Comparison of ENCODE assay signal across 15 mouse cellular contexts in genomic region chr9:21737188-21737587, GRCm38 (mm10). TPM values are rescaled to one million over a fixed set of nuclear protein-coding genes. Genes with fewer than 3 reads are reported as not detected.
A peak's percentile ranks its signal among the peaks of the same experiment; 100 is the strongest.
DNase-seq lines count a peak whose midpoint lies in the region; ATAC-seq and TF ChIP-seq lines count a peak whose summit lies in the region.
"Had no signal": no experiment of that assay in that cellular context is flagged by ENCODE, and none has a peak within 500 bp of the region (broad histone marks: within the 10 kb centered on the region; RNA-seq: fewer than 3 reads in every experiment).

No protein-coding gene starts in this region.

- 91% methylated on average over 10 of the region's 10 CpGs for WGBS in kidney, embryonic 15.5 days
- WGBS in lung, embryonic 14.5 days = 87% methylated on average over 10 of the region's 10 CpGs
- WGBS in liver, embryonic 13.5 days (ENCODE audit: insufficient replicate concordance) = 92% methylated on average over 10 of the region's 10 CpGs
- WGBS in midbrain, embryonic 14.5 days = 95% methylated on average over 10 of the region's 10 CpGs

- no peak overlapping the region for H3K9ac ChIP-seq in kidney, embryonic 15.5 days
- no peak overlapping the region for H3K9ac ChIP-seq in lung, embryonic 14.5 days
- H3K9ac ChIP-seq in MEL (ENCODE audit: control insufficient read depth, low read depth, low read length, poor library complexity, severe bottlenecking) = no peak overlapping the region
- H3K9ac ChIP-seq in liver, embryonic 13.5 days = no peak overlapping the region
- no peak overlapping the region for H3K9ac ChIP-seq in midbrain, embryonic 14.5 days (replicated peaks; ENCODE audit: low read length)
- H3K9ac ChIP-seq: limb, embryonic 15.5 days; midbrain, embryonic 13.5 days had no signal

- 0 out of 2 replicates have a peak overlapping the region, but pooled peaks have one; percentile 51 for H3K27ac ChIP-seq in kidney, embryonic 15.5 days
- no peak overlapping the region for H3K27ac ChIP-seq in lung, embryonic 14.5 days (ENCODE audit: low read depth)
- no peak overlapping the region for H3K27ac ChIP-seq in MEL (ENCODE audit: control insufficient read depth, low read depth, low read length)
- H3K27ac ChIP-seq in liver, embryonic 13.5 days = peak overlapping the region; percentile 34
- H3K27ac ChIP-seq in midbrain, embryonic 14.5 days (replicated peaks; ENCODE audit: low read depth, low read length) = no peak overlapping the region
- H3K27ac ChIP-seq: limb, embryonic 15.5 days; macrophage; midbrain, embryonic 13.5 days had no signal

- no peak for DNase-seq in kidney, adult 8-10 months
- no peak for DNase-seq in lung, embryonic 14.5 days
- DNase-seq in lung, adult 18-20 months = no peak
- no peak for DNase-seq in MEL (ENCODE audit: low read depth, low spot score)
- no peak for DNase-seq in liver, embryonic 13.5 days
- no peak for DNase-seq in midbrain, embryonic 14.5 days
- DNase-seq: heart, adult 11 months; heart, postnatal 4 days; thymus, postnatal 36 days had no signal

- TF ChIP-seq RAD21 in MEL (IDR thresholded peaks at IDR 0.05; ENCODE audit: low read depth, low read length) = no peak

- 0 out of 2 replicates have a peak, but pooled peaks cover 6% of the 10 kb centered on the region for H3K4me1 ChIP-seq in kidney, embryonic 15.5 days
- no peaks in the 10 kb centered on the region for H3K4me1 ChIP-seq in lung, embryonic 14.5 days (ENCODE audit: insufficient read depth)
- H3K4me1 ChIP-seq in MEL (ENCODE audit: control insufficient read depth in 1 of 2, insufficient read depth in 2 of 2, low read length in 2 of 2) = peaks cover 0 to 6% of the 10 kb centered on the region in 2 experiments; a peak in 1 of 4 replicates
- peaks cover 24% of the 10 kb centered on the region for H3K4me1 ChIP-seq in liver, embryonic 13.5 days (replicated peaks)
- H3K4me1 ChIP-seq in midbrain, embryonic 14.5 days (ENCODE audit: control insufficient read depth, insufficient read depth, low read length) = no peaks in the 10 kb centered on the region
- H3K4me1 ChIP-seq: limb, embryonic 15.5 days; midbrain, embryonic 13.5 days had no signal

- no peak for ATAC-seq in kidney, embryonic 15.5 days (replicated peaks; ENCODE audit: low FRiP score)
- ATAC-seq in lung, embryonic 14.5 days (ENCODE audit: insufficient read depth) = 0 out of 2 replicates have a peak, but pooled peaks have one; percentile 6
- no peak for ATAC-seq in liver, embryonic 13.5 days (ENCODE audit: low read depth)
- no peak for ATAC-seq in midbrain, embryonic 14.5 days (ENCODE audit: low FRiP score, low TSS enrichment)
- ATAC-seq: forebrain, embryonic 14.5 days; midbrain, embryonic 13.5 days had no signal

- H3K9me3 ChIP-seq in kidney, embryonic 15.5 days (replicated peaks) = no peaks in the 10 kb centered on the region
- no peaks in the 10 kb centered on the region for H3K9me3 ChIP-seq in lung, embryonic 14.5 days (ENCODE audit: low read depth, low read length)
- H3K9me3 ChIP-seq in MEL (replicated peaks; ENCODE audit: insufficient read depth, low read length) = no peaks in the 10 kb centered on the region
- H3K9me3 ChIP-seq in liver, embryonic 13.5 days (replicated peaks) = no peaks in the 10 kb centered on the region
- H3K9me3 ChIP-seq in midbrain, embryonic 14.5 days (ENCODE audit: control insufficient read depth, low read length) = no peaks in the 10 kb centered on the region
- H3K9me3 ChIP-seq: limb, embryonic 15.5 days; midbrain, embryonic 13.5 days had no signal

- TF ChIP-seq CTCF in lung, embryonic 14.5 days (IDR thresholded peaks at IDR 0.05; ENCODE audit: low read depth) = no peak
- no peak for TF ChIP-seq CTCF in MEL (IDR thresholded peaks at IDR 0.05 in 2 of 3, conservative IDR thresholded peaks at IDR 0.05 in 1 of 3; ENCODE audit: control insufficient read depth in 1 of 3, insufficient read depth in 1 of 3, low read depth in 2 of 3, low read length in 3 of 3, poor library complexity in 1 of 3, severe bottlenecking in 1 of 3)

- H3K79me2 ChIP-seq in MEL (ENCODE audit: control insufficient read depth, insufficient read depth, low read length, poor library complexity) = no peaks in the 10 kb centered on the region

- no peak for TF ChIP-seq EP300 in MEL (IDR thresholded peaks at IDR 0.05; ENCODE audit: low read depth in 1 of 2, low read length in 2 of 2)

- H3K27me3 ChIP-seq in kidney, embryonic 15.5 days = no peaks in the 10 kb centered on the region
- H3K27me3 ChIP-seq in lung, embryonic 14.5 days (ENCODE audit: insufficient read depth, low read length) = no peaks in the 10 kb centered on the region
- no peaks in the 10 kb centered on the region for H3K27me3 ChIP-seq in MEL (ENCODE audit: control insufficient read depth in 1 of 2, insufficient read depth in 2 of 2, low read length in 2 of 2)
- H3K27me3 ChIP-seq in liver, embryonic 13.5 days = no peaks in the 10 kb centered on the region
- no peaks in the 10 kb centered on the region for H3K27me3 ChIP-seq in midbrain, embryonic 14.5 days (ENCODE audit: control insufficient read depth, insufficient read depth, low read length)
- H3K27me3 ChIP-seq: limb, embryonic 15.5 days; midbrain, embryonic 13.5 days had no signal

- H3K4me3 ChIP-seq in kidney, embryonic 15.5 days (replicated peaks) = no peak overlapping the region
- no peak overlapping the region for H3K4me3 ChIP-seq in lung, embryonic 14.5 days (ENCODE audit: low read depth, low read length)
- no peak overlapping the region for H3K4me3 ChIP-seq in MEL (ENCODE audit: control insufficient read depth in 1 of 2, insufficient read depth in 1 of 2, low read depth in 2 of 2, low read length in 2 of 2)
- H3K4me3 ChIP-seq in liver, embryonic 13.5 days (replicated peaks) = no peak overlapping the region
- H3K4me3 ChIP-seq in midbrain, embryonic 14.5 days (replicated peaks; ENCODE audit: low read depth, low read length) = no peak overlapping the region
- H3K4me3 ChIP-seq: erythroblast, embryonic 14.5 days; limb, embryonic 15.5 days; midbrain, embryonic 13.5 days had no signal

- no peak for TF ChIP-seq POLR2A in MEL (IDR thresholded peaks at IDR 0.05; ENCODE audit: control insufficient read depth in 1 of 2, insufficient read depth in 1 of 2, low read depth in 1 of 2, low read length in 2 of 2, poor library complexity in 1 of 2)

- H3K36me3 ChIP-seq in kidney, embryonic 15.5 days = peaks cover 98% of the 10 kb centered on the region
- H3K36me3 ChIP-seq in lung, embryonic 14.5 days (ENCODE audit: insufficient read depth) = peaks cover 92% of the 10 kb centered on the region
- H3K36me3 ChIP-seq in MEL (ENCODE audit: control insufficient read depth in 1 of 2, insufficient read depth in 2 of 2, low read length in 2 of 2) = peaks cover 0 to 80% of the 10 kb centered on the region in 2 experiments; a peak in 2 of 4 replicates
- peaks cover 98% of the 10 kb centered on the region for H3K36me3 ChIP-seq in liver, embryonic 13.5 days
- peaks cover 88% of the 10 kb centered on the region for H3K36me3 ChIP-seq in midbrain, embryonic 14.5 days (ENCODE audit: control insufficient read depth, insufficient read depth, low read length)

- H3K4me2 ChIP-seq in kidney, embryonic 15.5 days = no peak overlapping the region
- H3K4me2 ChIP-seq in lung, embryonic 14.5 days = no peak overlapping the region
- H3K4me2 ChIP-seq in liver, embryonic 13.5 days = no peak overlapping the region
- no peak overlapping the region for H3K4me2 ChIP-seq in midbrain, embryonic 14.5 days (ENCODE audit: low read length)
- H3K4me2 ChIP-seq: limb, embryonic 15.5 days; midbrain, embryonic 13.5 days had no signal

TF ChIP-seq in MEL, 35 proteins besides CTCF, POLR2A, EP300 and RAD21:
- no peak for TF ChIP-seq USF2 (IDR thresholded peaks at IDR 0.05; ENCODE audit: borderline replicate concordance in 1 of 2, insufficient read depth in 1 of 2, low read depth in 1 of 2, low read length in 2 of 2)
- 0 out of 2 replicates have a peak, but pooled peaks have one; percentile 53 for TF ChIP-seq POLR2AphosphoS5 (IDR thresholded peaks at IDR 0.05; ENCODE audit: borderline replicate concordance, low read depth, low read length)
- no peak for TF ChIP-seq TAL1 (IDR thresholded peaks at IDR 0.05; ENCODE audit: low read length)
- no peak for TF ChIP-seq CHD1 (IDR thresholded peaks at IDR 0.05; ENCODE audit: low read depth, low read length)

RNA-seq across cellular contexts. Expression of gene Ldlr, which starts 13.9 kb away (rescaled TPM):
- 28.9 and 34.9 TPM in 2 replicates for polyA plus RNA-seq in kidney, embryonic 15.5 days (2015; fragmentation: Nextera tagmentation; extraction: Ambion mirVana)
- 24.2 and 24.4 TPM in 2 replicates for polyA plus RNA-seq in lung, embryonic 14.5 days (2014; fragmentation: Nextera tagmentation; extraction: Ambion mirVana)
- 58.1 and 69.1 TPM in 2 replicates for total RNA-seq in MEL (2012; rRNA removed)
- polyA plus RNA-seq in MEL (2012; ENCODE audit: insufficient read depth in 1 of 2, insufficient read length in 2 of 2, low read depth in 1 of 2, low replicate concordance in 2 of 2, missing spikeins in 1 of 2) = 10 to 100 TPM in 1 of 2 experiments, not detected in 1; 90.6 TPM
- polyA plus RNA-seq in liver, embryonic 13.5 days (2015; fragmentation: Nextera tagmentation; extraction: Ambion mirVana) = 18.6 and 22.5 TPM in 2 replicates
- 8.2 and 9.4 TPM in 2 replicates for polyA plus RNA-seq in midbrain, embryonic 14.5 days (2014; fragmentation: Nextera tagmentation; extraction: Ambion mirVana)

RNA-seq across cellular contexts. Expression of gene Spc24, which starts 22.9 kb away (rescaled TPM):
- polyA plus RNA-seq in kidney, embryonic 15.5 days (2015; fragmentation: Nextera tagmentation; extraction: Ambion mirVana) = 126 and 135 TPM in 2 replicates
- polyA plus RNA-seq in lung, embryonic 14.5 days (2014; fragmentation: Nextera tagmentation; extraction: Ambion mirVana) = 159 and 173 TPM in 2 replicates
- total RNA-seq in MEL (2012; rRNA removed) = 304 and 305 TPM in 2 replicates
- polyA plus RNA-seq in MEL (2012; ENCODE audit: insufficient read depth in 1 of 2, insufficient read length in 2 of 2, low read depth in 1 of 2, low replicate concordance in 2 of 2, missing spikeins in 1 of 2) = 100 to 1,000 TPM in 1 of 2 experiments, not detected in 1; 377 TPM
- 86.3 and 91.5 TPM in 2 replicates for polyA plus RNA-seq in liver, embryonic 13.5 days (2015; fragmentation: Nextera tagmentation; extraction: Ambion mirVana)
- polyA plus RNA-seq in midbrain, embryonic 14.5 days (2014; fragmentation: Nextera tagmentation; extraction: Ambion mirVana) = 19.9 and 21.4 TPM in 2 replicates

Comparison
In these comparisons a context has a peak if more than half of its experiments do, and no peak if none do; other contexts are left out.
1. H3K27ac ChIP-seq: peak in kidney, embryonic 15.5 days (single experiment) and liver, embryonic 13.5 days (single experiment); none in lung, embryonic 14.5 days (single experiment), MEL (single experiment) and midbrain, embryonic 14.5 days (single experiment).